Mouse (Mus musculus) thymus, adult 2 months (tissue): ENCODE data around the gene Ptch1.

Source experiments
- CTCF ChIP-seq: fragments of 200-500 bp; IDR thresholded peaks from 2 replicates; pipeline ENCODE4 v1.5.1; 2012; ENCODE audit warnings: mild to moderate bottlenecking, control low read depth, low read length, moderate library complexity, borderline replicate concordance; ENCODE audit not compliant: control insufficient read depth, poor library complexity, insufficient read depth; ENCODE audit errors: extremely low read depth
- POLR2A ChIP-seq: fragments of 200-500 bp; IDR thresholded peaks from 2 replicates; pipeline ENCODE4 v1.6.1; 2012; ENCODE audit warnings: mild to moderate bottlenecking, low read length, control low read depth, moderate library complexity; ENCODE audit not compliant: control insufficient read depth, poor library complexity, insufficient read depth; ENCODE audit errors: extremely low read depth

- TF ChIP-seq POLR2A (no peak), CTCF (no peak)
These were observed 50.6 kb downstream of the Ptch1 start for GRCm38 (mm10) chr13:63522832-63523231.
